Mouse (Mus musculus) bone marrow macrophage, adult 2 months (primary cell): ENCODE measurements around the gene Gabpb2. TPM values are rescaled to one million over a fixed set of nuclear protein-coding genes. Genes with fewer than 3 reads are reported as not detected.
A peak's percentile ranks its signal among the peaks of the same experiment; 100 is the strongest.

Experiments
- H3K27ac ChIP-seq: 2 replicates; pipeline ENCODE4 v1.5.1; 2012; ENCODE audit warnings: low read depth, low read length; ENCODE audit not compliant: insufficient read depth
- H3K4me1 ChIP-seq: 2 replicates; pipeline ENCODE4 v1.6.1; 2012; ENCODE audit warnings: low read length; ENCODE audit not compliant: control insufficient read depth, insufficient read depth
- H3K4me3 ChIP-seq: 2 replicates; pipeline ENCODE4 v1.5.1; 2012; ENCODE audit warnings: mild to moderate bottlenecking, low read length, moderate library complexity; ENCODE audit not compliant: insufficient read depth
- CTCF ChIP-seq: IDR thresholded peaks from 2 replicates; pipeline ENCODE4 v1.5.1; 2012; ENCODE audit warnings: low read depth, mild to moderate bottlenecking, low read length, moderate library complexity
- POLR2A ChIP-seq: IDR thresholded peaks from 2 replicates; pipeline ENCODE4 v1.6.1; 2012; ENCODE audit warnings: mild to moderate bottlenecking, low read depth, low read length, borderline replicate concordance
- polyA plus RNA-seq: library from polyadenylated mRNA; stranded (reverse); fragments of >200 nt; gene quantifications from 2 replicates; pipeline ENCODE4 v1.2.4, GENCODE M21; 2012; ENCODE audit not compliant: missing spikeins, insufficient read depth, insufficient read length

Gabpb2 gene
- polyA plus RNA-seq: 36.4 and 38.8 TPM in 2 replicates

DNA sequence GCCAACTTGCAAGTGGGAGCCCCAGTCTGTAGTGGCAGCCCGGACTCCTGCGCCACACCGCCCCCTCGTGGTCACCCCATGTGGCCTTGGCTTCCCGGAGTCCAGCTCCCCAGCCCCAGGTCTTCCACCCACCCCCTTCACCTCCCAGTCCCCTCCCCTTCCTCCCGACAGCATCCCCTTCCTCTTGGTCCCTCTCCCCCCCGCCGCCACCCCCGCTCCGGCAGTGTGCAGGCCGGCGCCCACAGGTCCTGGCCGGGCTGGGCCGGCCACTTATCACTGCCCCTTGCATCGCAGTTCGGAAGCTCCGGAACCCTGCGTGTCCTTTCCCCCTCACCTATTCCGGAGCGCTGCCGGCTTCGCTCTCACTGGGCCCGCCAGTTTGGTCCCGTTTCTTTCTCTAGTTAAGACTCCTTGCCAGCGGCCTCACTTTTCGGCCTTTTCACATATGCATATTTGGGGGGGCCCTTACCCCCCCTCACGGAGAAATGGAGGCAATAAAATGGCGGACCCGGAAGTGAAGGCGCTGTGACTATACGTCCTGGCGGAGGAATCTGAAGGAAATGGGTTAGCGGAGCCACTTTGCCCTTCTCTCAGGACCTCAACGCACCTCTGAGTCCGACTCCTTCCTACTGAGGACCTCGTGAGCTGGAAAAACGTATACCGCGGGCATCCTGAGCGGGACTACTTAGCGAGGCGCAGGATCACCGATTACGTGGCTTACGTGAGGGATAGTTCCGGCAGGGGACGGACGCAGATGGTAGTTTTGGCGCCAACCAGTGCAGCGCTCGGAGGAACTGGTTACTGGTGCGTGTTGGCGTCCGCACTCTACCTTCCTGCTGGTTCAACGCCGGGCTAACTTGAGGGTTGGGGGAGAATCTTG, at the start of gene Gabpb2:
TSS of gene Gabpb2 (minus strand) at position 662 of the 880 bp plus-strand sequence.
- H3K27ac ChIP-seq: peak within 1 kb of the TSS; percentile 91
- TF ChIP-seq POLR2A (no peak), CTCF (peak; percentile 61)
- H3K4me1 ChIP-seq: peaks cover 7% of the 10 kb centered on the region
- H3K4me3 ChIP-seq: peak within 1 kb of the TSS; percentile 74

DNA sequence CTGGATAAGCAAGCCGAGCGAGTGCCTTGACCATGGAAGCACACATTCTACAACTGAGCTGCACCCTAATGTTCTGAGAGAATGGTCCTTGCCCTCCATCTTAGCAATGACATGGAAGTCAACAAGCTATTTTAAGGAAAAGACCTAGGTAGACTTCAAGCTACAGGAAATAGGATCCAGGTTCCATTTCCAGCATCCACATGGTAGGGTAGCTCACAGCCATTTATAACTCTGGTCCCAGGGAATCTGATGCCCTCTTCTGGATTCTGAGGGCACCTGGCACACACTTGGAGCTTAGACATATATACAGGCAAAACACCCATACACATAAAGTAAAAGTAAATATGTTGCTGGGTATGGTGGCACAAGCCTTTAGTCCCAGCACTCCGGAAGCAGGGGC, 48.3 kb upstream of the Gabpb2 start:
- peaks cover 20% of the 10 kb centered on the region for H3K4me1 ChIP-seq
- TF ChIP-seq CTCF: no peak
- TF ChIP-seq POLR2A: no peak
- H3K27ac ChIP-seq: no peak overlapping the region
- H3K4me3 ChIP-seq: no peak overlapping the region

DNA sequence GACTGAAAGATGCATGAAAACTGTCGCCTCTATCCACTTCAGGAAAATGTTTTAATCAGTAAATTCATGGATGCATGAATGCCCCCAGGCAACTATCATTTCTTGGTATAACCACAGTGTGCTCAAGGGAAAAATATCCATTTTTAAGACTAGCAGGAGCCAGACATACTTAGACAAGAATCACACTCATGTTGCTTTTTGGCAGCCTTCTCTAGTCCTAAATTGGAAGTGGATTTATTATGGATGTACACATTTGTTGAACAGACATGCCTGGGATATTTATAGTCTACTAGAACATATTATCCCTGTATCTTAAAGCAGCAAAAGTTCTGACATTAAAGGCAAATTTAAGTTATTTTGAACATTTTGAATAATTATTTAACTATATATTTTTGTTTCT, 47.0 kb upstream of the Gabpb2 start:
- Histone ChIP-seq H3K27ac (no peak overlapping the region), H3K4me1 (peaks cover 20% of the 10 kb centered on the region), H3K4me3 (no peak overlapping the region)
- TF ChIP-seq CTCF (no peak), POLR2A (no peak)

DNA sequence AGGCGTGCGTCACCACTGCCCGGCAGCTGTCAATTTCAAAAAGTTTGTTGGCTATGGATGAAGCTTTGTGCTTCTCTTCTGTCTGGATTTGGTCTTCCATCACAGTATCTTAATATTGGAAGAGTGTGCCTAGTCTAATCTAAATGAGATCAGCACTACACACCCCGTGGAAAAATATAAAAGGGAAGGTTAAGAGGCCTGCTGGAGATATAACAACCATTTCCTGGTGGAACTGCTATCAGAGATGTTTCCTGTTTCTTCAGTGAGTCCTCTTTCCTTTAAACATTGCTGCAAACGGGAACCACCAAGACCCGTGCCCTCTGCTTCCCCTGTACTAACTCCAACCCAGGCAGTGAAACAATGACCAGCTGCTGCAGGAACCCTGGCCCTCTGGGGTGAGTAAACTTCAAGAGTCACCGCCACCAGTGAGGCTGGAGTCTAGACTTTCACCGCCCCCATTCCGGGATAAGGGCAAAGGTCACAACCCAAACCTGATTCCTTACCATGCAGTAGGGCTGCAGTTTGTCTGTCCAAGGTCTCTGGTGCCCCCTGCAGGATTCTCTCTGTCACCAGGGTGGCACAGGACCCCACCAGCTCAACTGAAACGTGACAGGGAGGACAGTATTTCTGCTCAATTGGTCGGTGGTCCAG, 45.5 kb upstream of the Gabpb2 start:
- H3K4me1 ChIP-seq: peaks cover 17% of the 10 kb centered on the region
- TF ChIP-seq POLR2A (no peak), CTCF (peak; percentile 75)
- peak overlapping the region; percentile 40 for H3K4me3 ChIP-seq
- H3K27ac ChIP-seq: peak overlapping the region; percentile 75

DNA sequence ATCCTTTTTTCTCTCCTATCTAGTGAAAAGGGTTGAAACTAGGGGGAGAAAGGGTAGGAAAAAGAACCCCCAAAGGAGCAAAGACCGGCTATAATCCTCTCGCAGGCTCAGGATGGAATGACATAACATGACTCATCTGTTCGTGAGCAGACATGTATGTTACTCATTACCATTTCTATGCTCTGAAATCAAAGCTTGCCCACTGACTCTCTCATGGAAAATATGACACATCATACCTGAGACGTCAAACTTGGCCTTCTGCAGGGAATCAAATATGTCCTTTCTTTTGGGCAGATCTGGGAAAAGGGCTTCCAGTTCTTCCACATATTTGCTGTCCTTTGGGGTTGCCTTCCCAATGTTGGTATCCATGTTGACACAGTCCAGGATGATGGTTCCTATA, 44.3 kb upstream of the Gabpb2 start:
- Histone ChIP-seq H3K27ac (no peak overlapping the region), H3K4me1 (peaks cover 9% of the 10 kb centered on the region), H3K4me3 (no peak overlapping the region)
- TF ChIP-seq CTCF (no peak), POLR2A (no peak)

DNA sequence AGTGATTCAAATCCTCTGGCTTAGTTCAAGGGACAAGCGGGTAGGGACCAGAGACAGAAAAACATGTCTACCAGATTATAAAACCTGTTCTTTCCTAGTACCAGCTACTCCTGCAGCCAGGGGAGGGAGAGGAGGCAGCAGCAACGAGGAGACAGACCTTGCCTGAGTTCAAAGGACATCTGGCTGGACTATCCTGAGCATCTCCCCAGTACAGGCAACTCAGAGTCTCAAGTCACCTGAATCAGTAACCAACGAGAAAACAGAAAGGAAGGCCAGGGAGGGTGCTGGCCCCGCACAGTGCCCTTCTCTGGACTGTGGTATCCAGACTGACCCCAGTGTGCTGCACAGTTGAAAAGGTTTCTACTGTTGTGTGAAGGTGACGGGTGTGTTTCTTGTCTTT, 39.2 kb upstream of the Gabpb2 start:
- H3K4me1 ChIP-seq: no peaks in the 10 kb centered on the region
- TF ChIP-seq POLR2A: no peak
- no peak for TF ChIP-seq CTCF
- no peak overlapping the region for H3K4me3 ChIP-seq
- no peak overlapping the region for H3K27ac ChIP-seq

DNA sequence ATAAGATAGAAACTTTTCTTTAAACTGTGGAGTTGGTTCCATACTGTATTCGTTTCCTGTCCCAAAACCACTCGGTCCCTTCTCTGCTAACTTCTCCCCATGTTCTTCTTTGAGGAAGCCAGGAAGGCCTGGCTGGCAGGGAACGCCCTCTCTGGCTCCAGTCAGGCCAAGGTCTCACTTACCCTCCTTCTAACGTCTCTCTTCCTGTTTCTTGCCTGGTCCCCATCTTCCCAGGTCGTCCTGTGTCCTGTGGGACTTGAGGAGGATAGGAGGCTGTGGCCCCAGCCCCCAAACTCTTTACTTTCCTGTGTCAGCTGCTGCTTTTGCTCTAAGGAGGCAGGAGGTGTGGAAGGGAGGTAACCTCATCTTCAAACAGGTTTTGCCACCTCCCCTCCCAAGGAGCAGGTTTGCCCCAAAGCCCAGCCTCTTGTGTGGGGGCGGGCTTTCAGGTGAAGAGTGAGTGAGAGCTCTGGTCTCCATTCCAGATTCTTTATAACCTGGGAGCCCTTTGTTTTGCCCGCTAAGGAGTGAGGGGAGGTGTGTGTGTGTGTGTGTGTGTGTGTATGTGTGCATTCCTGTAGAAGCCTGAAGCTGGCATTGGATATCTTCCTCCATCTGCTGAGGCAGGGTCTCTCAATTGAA, 33.2 kb upstream of the Gabpb2 start, which contains the start of gene Bnipl:
TSS of gene Bnipl (minus strand) at position 411 of the 642 bp plus-strand sequence.
- H3K27ac ChIP-seq: no peak within 1 kb of the TSS
- H3K4me1 ChIP-seq: peaks cover 7% of the 10 kb centered on the region
- TF ChIP-seq POLR2A (no peak), CTCF (no peak)
- no peak within 1 kb of the TSS for H3K4me3 ChIP-seq

DNA sequence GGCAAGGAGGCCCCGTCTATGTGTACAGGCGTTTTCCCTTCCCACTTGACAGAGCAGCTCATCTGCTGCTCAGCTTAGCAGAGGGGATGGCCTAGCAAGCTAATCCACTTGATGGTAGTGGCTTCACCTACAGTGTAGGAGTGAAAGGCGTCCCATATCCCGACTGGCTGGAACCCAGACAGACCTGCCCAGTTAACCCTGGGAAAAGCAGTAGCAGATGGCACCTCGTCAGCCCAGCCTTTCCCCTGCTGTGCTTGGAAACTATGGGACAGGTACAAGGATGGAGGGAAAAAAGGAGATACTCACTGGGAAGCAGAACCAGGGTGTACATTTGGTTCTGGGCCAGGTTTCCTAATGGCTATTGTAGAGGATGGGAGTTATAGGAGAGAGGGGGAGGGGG, 32.6 kb upstream of the Gabpb2 start:
- TF ChIP-seq POLR2A: no peak
- no peak for TF ChIP-seq CTCF

DNA sequence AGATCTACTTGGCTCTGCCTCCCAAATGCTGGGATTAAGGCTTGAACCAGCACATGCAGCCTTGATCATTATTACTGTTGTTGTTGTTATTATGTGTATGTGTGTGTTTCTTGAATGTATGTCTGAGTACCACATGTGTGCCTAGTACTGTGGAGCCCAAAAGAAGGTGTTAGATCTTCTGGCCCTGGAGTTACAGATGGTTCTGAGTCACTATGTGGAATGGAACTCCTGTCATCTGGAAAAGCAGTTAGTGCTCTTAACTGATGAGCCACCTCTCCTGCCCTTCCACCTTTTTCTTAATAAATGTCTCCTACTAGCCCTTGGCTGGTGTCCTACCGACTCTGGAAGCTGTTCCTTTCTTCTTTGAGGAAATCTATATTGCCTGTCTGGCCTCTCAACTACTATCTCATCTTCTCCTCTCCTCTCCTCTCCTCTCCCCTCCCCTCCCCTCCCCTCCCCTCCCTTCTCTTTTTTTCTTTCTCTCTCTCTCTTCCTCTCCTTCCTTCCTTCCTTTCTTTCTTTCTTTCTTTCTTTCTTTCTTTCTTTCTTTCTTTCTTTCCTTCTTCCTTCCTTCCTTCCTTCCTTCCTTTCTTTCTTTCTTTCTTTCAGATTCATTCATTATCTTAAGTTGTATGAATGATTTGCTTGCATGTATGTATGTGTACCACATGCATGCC, 30.1 kb upstream of the Gabpb2 start:
- H3K27ac ChIP-seq: no peak overlapping the region
- no peak overlapping the region for H3K4me3 ChIP-seq
- TF ChIP-seq POLR2A (no peak), CTCF (no peak)
- H3K4me1 ChIP-seq: peaks cover 7% of the 10 kb centered on the region

More for the DNA sequence above, 32.6 kb upstream of the Gabpb2 start:
- Histone ChIP-seq H3K27ac (no peak overlapping the region), H3K4me1 (peaks cover 7% of the 10 kb centered on the region), H3K4me3 (no peak overlapping the region)
